Mouse (Mus musculus) megakaryocyte, adult 5-6 weeks (primary cell): ENCODE results near the gene Col4a4. TPM values are rescaled to one million over a fixed set of nuclear protein-coding genes. Genes with fewer than 3 reads are reported as not detected.

Experiments
- ATAC-seq: 2 replicates; pipeline ENCODE4 v1.8.0; 2016; ENCODE audit warnings: mild to moderate bottlenecking, inconsistent platforms; ENCODE audit not compliant: poor library complexity, severe bottlenecking
- total RNA-seq, 2 experiments: library from RNA; stranded (forward) in 1 of 2; stranded (reverse) in 1 of 2; fragments of 153-499, 151-499 nt in 1 of 2; fragments of 221-1000, 200-1000 nt in 1 of 2; gene quantifications; 2 replicates each; pipeline versions ENCODE4 v1.2.3 to v1.2.4; 2015 to 2017

Col4a4 gene
- total RNA-seq, 2 experiments from 2014 or later, result not detected

GRCm38 (mm10) chr1:82427729-82428128 lies 158.9 kb downstream of the Col4a4 start:
- ATAC-seq, result no peak

GRCm38 (mm10) chr1:82415641-82416040 lies 171.0 kb downstream of the Col4a4 start:
- ATAC-seq, result no peak

- no peak for ATAC-seq
Measured at GRCm38 (mm10) chr1:82414434-82415045, 172.1 kb downstream of the Col4a4 start.

GRCm38 (mm10) chr1:82412085-82412484 lies 174.6 kb downstream of the Col4a4 start:
- ATAC-seq, result no peak

- no peak for ATAC-seq
Measured at GRCm38 (mm10) chr1:82411521-82411920, 175.1 kb downstream of the Col4a4 start.

- no peak for ATAC-seq
Measured at GRCm38 (mm10) chr1:82410548-82410947, 176.1 kb downstream of the Col4a4 start.

GRCm38 (mm10) chr1:82409271-82409670 lies 177.4 kb downstream of the Col4a4 start:
- ATAC-seq, result no peak

GRCm38 (mm10) chr1:82407786-82408185 lies 178.9 kb downstream of the Col4a4 start:
- no peak for ATAC-seq

Other genes starting within 250 kb of the Col4a4 start
- not detected in 2 replicates for gene Col4a3, start 72 bp upstream of the Col4a4 start, total RNA-seq (2015)
- not detected in 2 replicates for gene Col4a3, start 72 bp upstream of the Col4a4 start, total RNA-seq (2017)
- gene Mff, start 138.0 kb upstream of the Col4a4 start, total RNA-seq (2015), result 131 and 148 TPM in 2 replicates
- gene Mff, start 138.0 kb upstream of the Col4a4 start, total RNA-seq (2017), result 83.4 and 116 TPM in 2 replicates
- gene Tm4sf20, start 181.6 kb upstream of the Col4a4 start, total RNA-seq (2015), result not detected in 2 replicates
- not detected in 2 replicates for gene Tm4sf20, start 181.6 kb upstream of the Col4a4 start, total RNA-seq (2017)
- gene Gm47791, start 184.4 kb upstream of the Col4a4 start, total RNA-seq (2015), result not detected in 2 replicates
- not detected in 2 replicates for gene Gm47791, start 184.4 kb upstream of the Col4a4 start, total RNA-seq (2017)